Mouse (Mus musculus) hindbrain, embryonic 14.5 days (tissue): ENCODE measurements around the gene Smagp. TPM values are rescaled to one million over a fixed set of nuclear protein-coding genes. Genes with fewer than 3 reads are reported as not detected.

ENCODE experiments used
- ATAC-seq: fragments of 200-750 bp; cut with Nextera tagmentation; 2 replicates; pipeline ENCODE4 v1.8.0; 2017; ENCODE audit warnings: moderate number of reproducible peaks, mild to moderate bottlenecking, moderate TSS enrichment, moderate library complexity; ENCODE audit not compliant: low FRiP score
- DNase-seq: peaks from one replicate; pipeline ENCODE4 v3.0.0-alpha.2; 2015; ENCODE audit warnings: low spot score
- H3K27ac ChIP-seq: fragments of 300-500 bp; sonication (generic); 2 replicates; pipeline ENCODE4 v1.5.1; 2014; ENCODE audit warnings: mild to moderate bottlenecking, moderate library complexity
- H3K27me3 ChIP-seq: fragments of 300-500 bp; sonication (generic); 2 replicates; pipeline ENCODE4 v1.6.1; 2014; ENCODE audit warnings: mild to moderate bottlenecking, low read length, mixed read lengths; ENCODE audit not compliant: control insufficient read depth, insufficient read depth
- H3K36me3 ChIP-seq: fragments of 300-500 bp; sonication (generic); replicated peaks from 2 replicates; pipeline ENCODE4 v1.6.1; 2014; ENCODE audit not compliant: control insufficient read depth, insufficient read depth
- H3K4me1 ChIP-seq: fragments of 300-500 bp; sonication (generic); replicated peaks from 2 replicates; pipeline ENCODE4 v1.6.1; 2014; ENCODE audit warnings: antibody characterized with exemption, low read length, mixed read lengths; ENCODE audit not compliant: control insufficient read depth, insufficient read depth
- H3K4me2 ChIP-seq: fragments of 300-500 bp; sonication (generic); replicated peaks from 2 replicates; pipeline ENCODE4 v1.6.1; 2014; ENCODE audit warnings: mild to moderate bottlenecking, moderate library complexity
- H3K4me3 ChIP-seq: fragments of 300-500 bp; sonication (generic); replicated peaks from 2 replicates; pipeline ENCODE4 v1.5.1; 2014; ENCODE audit warnings: mild to moderate bottlenecking, low read length
- H3K9ac ChIP-seq: fragments of 300-500 bp; sonication (generic); 2 replicates; pipeline ENCODE4 v1.6.1; 2014
- H3K9me3 ChIP-seq: fragments of 300-500 bp; sonication (generic); 2 replicates; pipeline ENCODE4 v1.6.1; 2016; ENCODE audit warnings: low read length; ENCODE audit not compliant: control insufficient read depth
- WGBS: fragments of 180-500 bp; shearing (Covaris S2); extraction: QIAGEN DNeasy Blood & Tissue Kit; methylation state at CpG from one replicate; pipeline ENCODE4 v1.1.7; 2014; 5-methylcytosine and 5-hydroxymethylcytosine counted together
- microRNA-seq: library from miRNA; unstranded; fragments of <30 nt; microRNA quantifications from one replicate; pipeline ENCODE4, GENCODE M21; 2016
- polyA plus RNA-seq: library from polyadenylated mRNA; unstranded; fragments of >200 nt; fragmentation: Nextera tagmentation; extraction: Ambion mirVana; gene quantifications from 2 replicates; pipeline ENCODE4 v1.2.1, GENCODE M21; 2014

Gene Smagp
- polyA plus RNA-seq, 1 experiment from 2014 or later: 5.0 TPM

- H3K4me1 ChIP-seq: 0 out of 2 replicates have a peak, but pooled peaks cover 3% of the 10 kb centered on the region
- no peaks in the 10 kb centered on the region for H3K27me3 ChIP-seq
- DNase-seq: no peak
- no peak for ATAC-seq
- no peak overlapping the region for H3K27ac ChIP-seq
- no peak overlapping the region for H3K4me3 ChIP-seq
- no peak overlapping the region for H3K4me2 ChIP-seq
- WGBS: 88% methylated on average over 12 of the region's 12 CpGs
- H3K9ac ChIP-seq: no peak overlapping the region
- peaks cover 50% of the 10 kb centered on the region for H3K36me3 ChIP-seq
- H3K9me3 ChIP-seq: no peaks in the 10 kb centered on the region
Measured at GRCm38 (mm10) chr15:100575366-100575765, 61.4 kb downstream of the Smagp start.

GRCm38 (mm10) chr15:100574378-100574777, 62.4 kb downstream of the Smagp start:
- ATAC-seq (no peak), DNase-seq (no peak)
- 83% methylated on average over 2 of the region's 2 CpGs for WGBS
- Histone ChIP-seq H3K27me3 (no peaks in the 10 kb centered on the region), H3K9me3 (no peaks in the 10 kb centered on the region), H3K4me2 (no peak overlapping the region), H3K9ac (no peak overlapping the region), H3K4me3 (no peak overlapping the region), H3K27ac (no peak overlapping the region), H3K4me1 (0 out of 2 replicates have a peak, but pooled peaks cover 3% of the 10 kb centered on the region), H3K36me3 (peaks cover 40% of the 10 kb centered on the region)

- ATAC-seq (no peak; the same call in 1 of the 2 replicates), DNase-seq (peak; percentile 61)
- 54% methylated on average over 6 of the region's 6 CpGs for WGBS
- no peak overlapping the region for H3K4me3 ChIP-seq
- H3K27ac ChIP-seq: no peak overlapping the region
- peaks cover 36% of the 10 kb centered on the region for H3K36me3 ChIP-seq
- H3K4me1 ChIP-seq: 0 out of 2 replicates have a peak, but pooled peaks cover 3% of the 10 kb centered on the region
- no peak overlapping the region for H3K9ac ChIP-seq
- no peaks in the 10 kb centered on the region for H3K27me3 ChIP-seq
- H3K9me3 ChIP-seq: no peaks in the 10 kb centered on the region
- no peak overlapping the region for H3K4me2 ChIP-seq
Measured at GRCm38 (mm10) chr15:100573946-100574345, 62.8 kb downstream of the Smagp start.

Small RNAs within 50 kb of the gene (microRNA-seq; reads per million reads assigned to microRNA genes)
- not detected for gene Mir6961

Other genes with a start within 250 kb of the Smagp start
- gene Gm5475, start 214.8 kb downstream of the Smagp start, polyA plus RNA-seq: 0.13 and 0.15 TPM in 2 replicates
- 18.5 and 18.6 TPM in 2 replicates for gene Slc11a2, start 211.9 kb downstream of the Smagp start, polyA plus RNA-seq
- gene Letmd1, start 167.9 kb downstream of the Smagp start, polyA plus RNA-seq: 49.8 and 52.1 TPM in 2 replicates
- gene Csrnp2, start 141.5 kb downstream of the Smagp start, polyA plus RNA-seq: 43.1 and 46.1 TPM in 2 replicates
- 28.7 and 33.3 TPM in 2 replicates for gene Tfcp2, start 84.9 kb downstream of the Smagp start, polyA plus RNA-seq
- gene Pou6f1, start 37.0 kb downstream of the Smagp start, polyA plus RNA-seq: 41.7 and 43.3 TPM in 2 replicates
- 140 and 142 TPM in 2 replicates for gene Dazap2, start 21.6 kb downstream of the Smagp start, polyA plus RNA-seq
- 1.1 and 2.2 TPM in 2 replicates for gene Bin2, start 32.6 kb upstream of the Smagp start, polyA plus RNA-seq
- gene Cela1, start 51.0 kb upstream of the Smagp start, polyA plus RNA-seq: 1.0 and 1.4 TPM in 2 replicates
- 0.16 TPM in 2 replicates for gene Galnt6, start 92.4 kb upstream of the Smagp start, polyA plus RNA-seq
- gene Slc4a8, start 124.8 kb upstream of the Smagp start, polyA plus RNA-seq: 23.6 and 24.0 TPM in 2 replicates
- gene Scn8a, start 232.9 kb upstream of the Smagp start, polyA plus RNA-seq: 22.2 and 23.2 TPM in 2 replicates